Mouse (Mus musculus) MEL (cell line): ENCODE data around the gene Ppp1r37. TPM values are rescaled to one million over a fixed set of nuclear protein-coding genes. Genes with fewer than 3 reads are reported as not detected.

Experiments
- DNase-seq: peaks from one replicate; pipeline ENCODE4 v3.0.0; 2011; ENCODE audit warnings: low read depth, low spot score
- H3K27ac ChIP-seq: 2 replicates; pipeline ENCODE4 v1.5.1; 2012; ENCODE audit warnings: low read depth, mild to moderate bottlenecking, control low read depth, low read length, moderate library complexity; ENCODE audit not compliant: control insufficient read depth
- H3K27me3 ChIP-seq, 2 experiments: fragments of 150-350 bp in 1 of 2; sonication (generic) in 1 of 2; 2 replicates each; pipeline ENCODE4 v1.6.1; 2012; ENCODE audit warnings: low read length in 2 of 2, mild to moderate bottlenecking in 2 of 2, improper control_type of control experiment in 1 of 2, moderate library complexity in 1 of 2; ENCODE audit not compliant: insufficient read depth in 2 of 2, control insufficient read depth in 1 of 2
- H3K36me3 ChIP-seq, 2 experiments: 2 replicates each; pipeline ENCODE4 v1.6.1; 2012 to 2014; ENCODE audit warnings: low read length in 2 of 2, improper control_type of control experiment in 1 of 2, inconsistent platforms in 1 of 2, mild to moderate bottlenecking in 1 of 2; ENCODE audit not compliant: insufficient read depth in 2 of 2, control insufficient read depth in 1 of 2
- H3K4me1 ChIP-seq, 2 experiments: fragments of 150-350 bp in 1 of 2; sonication (generic) in 1 of 2; 2 replicates each; pipeline ENCODE4 v1.6.1; 2012; ENCODE audit warnings: low read length in 2 of 2, improper control_type of control experiment in 1 of 2, mild to moderate bottlenecking in 1 of 2; ENCODE audit not compliant: insufficient read depth in 2 of 2, control insufficient read depth in 1 of 2
- H3K4me3 ChIP-seq, 2 experiments: fragments of 150-350 bp in 1 of 2; sonication (generic) in 1 of 2; 2 replicates each; pipeline ENCODE4 v1.5.1; 2012; ENCODE audit warnings: low read depth in 2 of 2, low read length in 2 of 2, mild to moderate bottlenecking in 2 of 2, moderate library complexity in 2 of 2, control low read depth in 1 of 2, improper control_type of control experiment in 1 of 2; ENCODE audit not compliant: control insufficient read depth in 1 of 2, insufficient read depth in 1 of 2
- H3K79me2 ChIP-seq: 2 replicates; pipeline ENCODE4 v1.6.1; 2012; ENCODE audit warnings: mild to moderate bottlenecking, low read length, moderate library complexity; ENCODE audit not compliant: control insufficient read depth, poor library complexity, insufficient read depth
- H3K9ac ChIP-seq: 2 replicates; pipeline ENCODE4 v1.6.1; 2012; ENCODE audit warnings: low read depth, mild to moderate bottlenecking, control low read depth, low read length, moderate library complexity; ENCODE audit not compliant: control insufficient read depth, poor library complexity, severe bottlenecking
- H3K9me3 ChIP-seq: fragments of 150-350 bp; sonication (generic); replicated peaks from 2 replicates; pipeline ENCODE4 v1.6.1; 2012; ENCODE audit warnings: mild to moderate bottlenecking, low read length, improper control_type of control experiment, moderate library complexity; ENCODE audit not compliant: insufficient read depth
- CHD1 ChIP-seq: IDR thresholded peaks from 2 replicates; pipeline ENCODE4 v1.6.1; 2012; ENCODE audit warnings: low read depth, mild to moderate bottlenecking, inconsistent platforms, low read length, improper control_type of control experiment
- CHD2 ChIP-seq: IDR thresholded peaks from 2 replicates; pipeline ENCODE4 v1.6.1; 2011; ENCODE audit warnings: low read length, improper control_type of control experiment
- CTCF ChIP-seq, 3 experiments: IDR thresholded peaks in 2 of 3; conservative IDR thresholded peaks in 1 of 3; 2 replicates each; pipeline ENCODE4 v1.5.1; 2011 to 2012; ENCODE audit warnings: low read length in 3 of 3, low read depth in 2 of 3, mild to moderate bottlenecking in 2 of 3, improper control_type of control experiment in 1 of 3, inconsistent platforms in 1 of 3, mixed read lengths in 1 of 3, moderate library complexity in 1 of 3; ENCODE audit not compliant: control insufficient read depth in 1 of 3, insufficient read depth in 1 of 3, poor library complexity in 1 of 3, severe bottlenecking in 1 of 3
- ETS1 ChIP-seq: IDR thresholded peaks from 2 replicates; pipeline ENCODE4 v1.6.1; 2012; ENCODE audit warnings: low read depth, mild to moderate bottlenecking, inconsistent platforms, low read length, improper control_type of control experiment, moderate library complexity
- GABPA ChIP-seq: IDR thresholded peaks from 2 replicates; pipeline ENCODE4 v1.6.1; 2012; ENCODE audit warnings: low read depth, mild to moderate bottlenecking, inconsistent platforms, low read length, improper control_type of control experiment, moderate library complexity
- GATA1 ChIP-seq: IDR thresholded peaks from 2 replicates; pipeline ENCODE4 v1.6.1; 2011; ENCODE audit warnings: low read depth, low read length, improper control_type of control experiment
- JUND ChIP-seq: IDR thresholded peaks from 2 replicates; pipeline ENCODE4 v1.6.1; 2011; ENCODE audit warnings: low read depth, mild to moderate bottlenecking, improper control_type of control experiment, low read length
- KAT2A ChIP-seq: conservative IDR thresholded peaks from 2 replicates; pipeline ENCODE4 v1.6.1; 2012; ENCODE audit warnings: low read depth, low read length, improper control_type of control experiment, inconsistent platforms
- MEF2A ChIP-seq: IDR thresholded peaks from 2 replicates; pipeline ENCODE4 v1.6.1; 2014; ENCODE audit warnings: low read depth, mild to moderate bottlenecking, inconsistent platforms, low read length, improper control_type of control experiment; ENCODE audit not compliant: poor library complexity, insufficient replicate concordance, severe bottlenecking; ENCODE audit errors: extremely low read depth
- MXI1 ChIP-seq: IDR thresholded peaks from 2 replicates; pipeline ENCODE4 v1.6.1; 2011; ENCODE audit warnings: mild to moderate bottlenecking, low read depth, low read length, improper control_type of control experiment
- MYB ChIP-seq: IDR thresholded peaks from 2 replicates; pipeline ENCODE4 v1.6.1; 2011; ENCODE audit warnings: mild to moderate bottlenecking, low read depth, low read length, improper control_type of control experiment
- MYC ChIP-seq: IDR thresholded peaks from 2 replicates; pipeline ENCODE4 v1.6.1; 2011; ENCODE audit warnings: low read depth, mild to moderate bottlenecking, low read length, improper control_type of control experiment, moderate library complexity
- NRF1 ChIP-seq: IDR thresholded peaks from 2 replicates; pipeline ENCODE4 v1.6.1; 2014; ENCODE audit warnings: low read depth, mild to moderate bottlenecking, inconsistent platforms, low read length, improper control_type of control experiment, moderate library complexity; ENCODE audit not compliant: poor library complexity, insufficient read depth, severe bottlenecking
- POLR2A ChIP-seq, 2 experiments: IDR thresholded peaks; 2 replicates each; pipeline ENCODE4 v1.6.1; 2011 to 2012; ENCODE audit warnings: low read length in 2 of 2, mild to moderate bottlenecking in 2 of 2, control low read depth in 1 of 2, improper control_type of control experiment in 1 of 2, low read depth in 1 of 2, moderate library complexity in 1 of 2; ENCODE audit not compliant: control insufficient read depth in 1 of 2, insufficient read depth in 1 of 2, poor library complexity in 1 of 2
- RAD21 ChIP-seq: IDR thresholded peaks from 2 replicates; pipeline ENCODE4 v1.6.1; 2011; ENCODE audit warnings: mild to moderate bottlenecking, low read depth, low read length, improper control_type of control experiment
- RCOR1 ChIP-seq: IDR thresholded peaks from 2 replicates; pipeline ENCODE4 v1.6.1; 2012; ENCODE audit warnings: low read depth, mild to moderate bottlenecking, inconsistent platforms, low read length, improper control_type of control experiment
- SIN3A ChIP-seq: IDR thresholded peaks from 2 replicates; pipeline ENCODE4 v1.6.1; 2012; ENCODE audit warnings: low read length, improper control_type of control experiment, inconsistent platforms
- SMC3 ChIP-seq: IDR thresholded peaks from 2 replicates; pipeline ENCODE4 v1.6.1; 2011; ENCODE audit warnings: low read depth, low read length, improper control_type of control experiment
- TCF12 ChIP-seq: IDR thresholded peaks from 2 replicates; pipeline ENCODE4 v1.6.1; 2014; ENCODE audit warnings: low read depth, mild to moderate bottlenecking, inconsistent platforms, low read length, improper control_type of control experiment, moderate library complexity
- USF2 ChIP-seq, 2 experiments: IDR thresholded peaks; 2 replicates each; pipeline ENCODE4 v1.6.1; 2011 to 2012; ENCODE audit warnings: improper control_type of control experiment in 2 of 2, low read length in 2 of 2, borderline replicate concordance in 1 of 2, inconsistent platforms in 1 of 2, low read depth in 1 of 2, mild to moderate bottlenecking in 1 of 2; ENCODE audit not compliant: insufficient read depth in 1 of 2
- ZC3H11A ChIP-seq: IDR thresholded peaks from 2 replicates; pipeline ENCODE4 v1.6.1; 2012; ENCODE audit warnings: low read depth, mild to moderate bottlenecking, inconsistent platforms, low read length, improper control_type of control experiment
- ZNF384 ChIP-seq: IDR thresholded peaks from 2 replicates; pipeline ENCODE4 v1.6.1; 2012; ENCODE audit warnings: low read depth, mild to moderate bottlenecking, inconsistent platforms, low read length, improper control_type of control experiment
- polyA plus RNA-seq, 2 experiments: library from polyadenylated mRNA; stranded (reverse) in 1 of 2; unstranded in 1 of 2; fragments of >175 nt in 1 of 2; fragments of >200 nt in 1 of 2; gene quantifications; 2 replicates each; pipeline versions ENCODE4 v1.2.1 to v1.2.4; 2012; ENCODE audit warnings: low replicate concordance in 2 of 2, low read depth in 1 of 2; ENCODE audit not compliant: insufficient read length in 2 of 2, insufficient read depth in 1 of 2, missing spikeins in 1 of 2
- total RNA-seq: library from RNA; depleted of rRNA; stranded (reverse); fragments of 300-350 nt; gene quantifications from 2 replicates; pipeline ENCODE4 v1.2.3, GENCODE M21; 2012

Gene Ppp1r37
- total and polyA plus RNA-seq, 3 experiments = 13.6 to 29.0 TPM; not detected in 1

- no peaks in the 10 kb centered on the region for H3K27me3 ChIP-seq
- H3K27ac ChIP-seq = no peak overlapping the region
- TF ChIP-seq CHD2 (no peak), ZNF384 (no peak), JUND (no peak), POLR2A (IDR thresholded peaks at IDR 0.05; ENCODE audit: control insufficient read depth in 1 of 2, insufficient read depth in 1 of 2, low read depth in 1 of 2, low read length in 2 of 2, poor library complexity in 1 of 2) (no peak), RAD21 (peak; percentile 81), USF2 (IDR thresholded peaks at IDR 0.05; ENCODE audit: borderline replicate concordance in 1 of 2, insufficient read depth in 1 of 2, low read depth in 1 of 2, low read length in 2 of 2) (no peak), ETS1 (peak; percentile 59), KAT2A (no peak), MXI1 (no peak), MYB (no peak), GABPA (no peak), SIN3A (peak; percentile 49; the same call in 1 of the 2 replicates), CHD1 (no peak), CTCF (IDR thresholded peaks at IDR 0.05 in 2 of 3, conservative IDR thresholded peaks at IDR 0.05 in 1 of 3; ENCODE audit: control insufficient read depth in 1 of 3, insufficient read depth in 1 of 3, low read depth in 2 of 3, low read length in 3 of 3, poor library complexity in 1 of 3, severe bottlenecking in 1 of 3) (peak; percentile 81 to 98 (median 90)), ZC3H11A (peak; percentile 66; the same call in 1 of the 2 replicates), NRF1 (no peak), MEF2A (no peak), MYC (no peak), RCOR1 (no peak), GATA1 (peak; percentile 70), TCF12 (no peak), SMC3 (peak; percentile 76)
- peaks cover 0 to 2% of the 10 kb centered on the region in 2 experiments; a peak in 1 of 4 replicates for H3K4me1 ChIP-seq
- no peak overlapping the region for H3K4me3 ChIP-seq
- H3K36me3 ChIP-seq = peaks cover 0 to 2% of the 10 kb centered on the region in 2 experiments; a peak in 2 of 4 replicates
- peak; percentile 73 for DNase-seq
- H3K9ac ChIP-seq = no peak overlapping the region
- H3K79me2 ChIP-seq = peaks cover 6% of the 10 kb centered on the region
- H3K9me3 ChIP-seq = no peaks in the 10 kb centered on the region
Observed at GRCm38 (mm10) chr7:19503481-19504068, 59.3 kb downstream of the Ppp1r37 start.
